Mouse (Mus musculus) cerebellum, postnatal 4 days (tissue): Measurements from ENCODE around the gene Ubap2.

ENCODE experiments used
- DNase-seq, 2 experiments: peaks; one replicate each; pipeline ENCODE4 v3.0.0; 2022; ENCODE audit warnings: low spot score in 2 of 2, mixed read lengths in 1 of 2

Gene Ubap2

GRCm38 (mm10) chr4:41165693-41166475, 109.1 kb downstream of the Ubap2 start:
- peak; percentile 65 to 84 for DNase-seq

DNA sequence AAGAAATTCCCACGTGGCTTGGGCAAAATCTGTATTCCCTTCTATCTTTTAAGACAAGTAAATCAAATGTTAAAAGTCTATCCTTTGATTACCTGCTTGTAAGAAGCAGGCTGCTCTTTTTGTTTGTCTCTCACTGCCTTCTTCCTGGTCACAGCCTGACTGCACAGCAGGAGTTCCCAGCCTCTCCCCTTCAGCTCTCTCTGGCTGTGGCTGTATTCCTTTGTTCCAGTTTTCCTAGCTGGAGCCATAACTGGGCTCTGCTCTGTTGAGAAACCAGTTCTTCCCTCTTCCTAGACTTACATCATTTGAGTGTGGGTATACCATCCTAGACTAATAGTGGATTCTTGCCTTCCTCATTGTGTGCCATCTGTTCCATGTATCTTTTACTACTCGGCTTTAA, 110.0 kb downstream of the Ubap2 start:
- DNase-seq: no peak

GRCm38 (mm10) chr4:41161232-41161631, 113.7 kb downstream of the Ubap2 start:
- DNase-seq: no peak

DNA sequence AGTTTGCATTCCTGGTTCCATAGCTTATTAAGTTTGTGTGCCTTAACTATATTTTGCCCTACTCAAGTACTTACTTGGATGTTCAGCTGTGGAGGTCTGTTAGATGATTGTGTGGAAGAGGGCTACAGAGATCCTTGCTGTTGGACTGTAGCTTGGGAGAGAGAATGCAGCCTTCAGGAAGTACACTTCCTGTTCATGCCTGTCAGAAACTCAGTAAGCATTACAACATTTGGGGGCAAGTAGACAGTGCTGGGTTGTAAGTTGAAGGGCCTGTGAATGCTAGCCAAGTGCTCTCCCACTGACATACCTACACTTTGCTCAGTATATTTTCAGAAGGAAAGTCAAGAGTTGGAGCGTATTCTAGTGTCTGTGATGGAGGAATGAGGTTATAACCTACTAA, 116.7 kb downstream of the Ubap2 start:
- DNase-seq: no peak

- DNase-seq: no peak
Measured at GRCm38 (mm10) chr4:41156961-41157360, 118.0 kb downstream of the Ubap2 start.

- DNase-seq: no peak
Measured at GRCm38 (mm10) chr4:41153146-41153545, 121.8 kb downstream of the Ubap2 start.

- DNase-seq: no peak
Measured at GRCm38 (mm10) chr4:41151186-41151585, 123.8 kb downstream of the Ubap2 start.

GRCm38 (mm10) chr4:41149891-41150290, 125.1 kb downstream of the Ubap2 start:
- DNase-seq: no peak
